Mouse (Mus musculus): ENCODE results near the gene Osgin1. TPM values are rescaled to one million over a fixed set of nuclear protein-coding genes. Genes with fewer than 3 reads are reported as not detected.
A peak's percentile ranks its signal among the peaks of the same experiment; 100 is the strongest.

Osgin1 gene
- total RNA-seq, 2 experiments from 2014 or later = 0.25 to 4.1 TPM

- ATAC-seq (replicated peaks; ENCODE audit: poor library complexity) = peak; percentile 64
Measured at GRCm38 (mm10) chr8:119423631-119424141, 10.2 kb upstream of the Osgin1 start.

- no peak for ATAC-seq (replicated peaks; ENCODE audit: poor library complexity)
Measured at GRCm38 (mm10) chr8:119424199-119424733, 9.7 kb upstream of the Osgin1 start.

DNA sequence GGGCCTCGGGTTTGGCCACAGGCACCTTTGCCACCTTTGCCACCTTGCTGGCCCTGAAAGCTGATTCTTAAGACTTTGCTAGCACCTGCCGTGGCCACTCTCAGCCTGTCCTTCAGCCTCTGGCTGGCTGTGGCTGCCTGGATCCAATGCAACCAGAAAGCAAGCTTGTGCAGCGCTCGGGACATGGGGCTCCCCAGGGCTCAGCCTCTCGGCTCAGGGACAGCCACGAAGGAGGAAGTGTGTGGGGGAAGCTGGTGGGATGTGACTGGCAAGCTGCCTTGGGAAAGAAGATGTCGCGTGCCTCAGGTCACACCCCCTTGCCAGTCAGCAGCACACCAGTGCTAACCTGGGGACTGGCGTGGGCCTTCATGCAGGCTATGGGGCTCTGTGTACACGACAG, 9.2 kb upstream of the Osgin1 start:
- ATAC-seq (replicated peaks; ENCODE audit: poor library complexity) = peak; percentile 53

- ATAC-seq (replicated peaks; ENCODE audit: poor library complexity) = peak; percentile 49
Measured at GRCm38 (mm10) chr8:119425533-119425932, 8.4 kb upstream of the Osgin1 start.

DNA sequence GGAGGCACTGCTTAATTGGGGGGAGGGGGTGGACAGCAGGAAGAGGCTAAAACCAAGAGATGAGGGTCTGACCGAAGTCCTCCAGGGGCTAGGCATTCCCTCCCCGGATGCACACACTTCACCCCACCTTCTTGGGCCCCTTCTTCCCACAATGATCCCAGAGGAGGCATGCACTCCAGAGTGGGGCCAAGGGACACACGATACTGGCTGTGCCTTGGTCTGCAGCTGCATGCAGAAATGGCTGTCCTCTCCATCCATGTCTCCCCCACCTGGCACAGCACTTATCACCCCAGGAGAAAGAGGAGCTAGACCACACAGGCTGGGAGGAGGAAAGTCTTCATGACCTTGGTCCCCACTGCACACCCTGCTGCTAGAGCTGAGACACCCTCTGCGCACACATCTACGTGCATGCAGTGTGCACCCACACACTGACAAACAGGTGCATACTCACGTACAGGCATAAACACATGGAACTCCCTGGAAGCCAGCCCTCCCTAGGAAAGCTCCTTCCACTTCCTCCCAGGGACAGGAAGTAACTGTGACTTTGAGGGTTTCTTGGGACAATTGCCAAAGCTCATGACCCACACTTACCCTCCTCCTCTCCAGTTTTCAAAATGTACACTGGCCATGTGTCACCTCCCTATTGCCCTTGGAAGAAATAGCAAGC, 7.7 kb upstream of the Osgin1 start:
- no peak for ATAC-seq (replicated peaks; ENCODE audit: poor library complexity)

- no peak for ATAC-seq (replicated peaks; ENCODE audit: poor library complexity)
Measured at GRCm38 (mm10) chr8:119427634-119428349, 6.1 kb upstream of the Osgin1 start.

GRCm38 (mm10) chr8:119428350-119428740, 5.6 kb upstream of the Osgin1 start:
- ATAC-seq (replicated peaks; ENCODE audit: poor library complexity) = no peak

GRCm38 (mm10) chr8:119428766-119429327, 5.1 kb upstream of the Osgin1 start:
- no peak for ATAC-seq (replicated peaks; ENCODE audit: poor library complexity)

DNA sequence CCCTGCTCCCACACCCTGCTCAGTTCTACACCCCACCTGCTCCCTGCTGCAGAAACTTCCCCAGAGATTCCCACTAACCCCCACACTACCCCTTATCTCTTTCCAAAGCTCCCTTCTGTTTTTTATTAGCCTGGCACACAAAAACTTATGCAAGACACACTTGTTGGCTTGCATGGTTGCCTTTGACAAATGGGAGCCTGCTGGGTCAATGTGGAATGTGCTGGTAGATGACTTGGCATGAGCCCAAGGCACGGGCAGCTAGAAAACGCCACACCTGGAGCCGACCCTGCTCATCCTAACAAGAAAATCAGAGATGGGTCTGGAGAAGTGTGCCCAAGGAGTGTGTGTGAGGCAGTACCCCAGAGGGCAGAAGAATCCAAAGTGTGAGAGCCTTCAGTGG, 4.4 kb upstream of the Osgin1 start:
- ATAC-seq (replicated peaks; ENCODE audit: poor library complexity) = no peak

GRCm38 (mm10) chr8:119430250-119430649, 3.7 kb upstream of the Osgin1 start:
- no peak for ATAC-seq (replicated peaks; ENCODE audit: poor library complexity)

- ATAC-seq (replicated peaks; ENCODE audit: poor library complexity) = no peak
Measured at GRCm38 (mm10) chr8:119430690-119431089, 3.2 kb upstream of the Osgin1 start.

GRCm38 (mm10) chr8:119432372-119432771, 1.6 kb upstream of the Osgin1 start:
- no peak for ATAC-seq (replicated peaks; ENCODE audit: poor library complexity)

DNA sequence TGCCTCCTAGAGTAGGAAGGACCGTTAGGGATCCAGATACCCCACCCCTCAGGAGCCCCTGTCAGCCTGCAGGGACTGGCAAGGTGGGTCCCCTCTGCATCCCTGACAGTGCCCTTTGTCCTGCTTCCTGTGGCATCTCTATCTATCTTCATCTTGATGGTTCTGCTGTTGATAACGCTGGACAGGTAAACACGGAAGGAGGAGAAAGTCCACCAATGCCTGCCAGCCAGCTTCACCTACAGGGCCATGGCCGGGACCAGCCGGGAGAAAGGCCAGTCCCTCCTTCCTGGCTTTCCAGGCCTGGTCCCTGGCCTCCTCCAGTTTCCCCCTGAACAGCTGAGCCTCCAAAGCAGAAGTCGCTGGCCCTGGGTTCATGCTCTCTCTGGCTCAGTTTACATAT, 645 bp downstream of the Osgin1 start:
- no peak for ATAC-seq (replicated peaks; ENCODE audit: poor library complexity)

GRCm38 (mm10) chr8:119435527-119435926, 1.6 kb downstream of the Osgin1 start:
- ATAC-seq (replicated peaks; ENCODE audit: poor library complexity) = no peak

DNA sequence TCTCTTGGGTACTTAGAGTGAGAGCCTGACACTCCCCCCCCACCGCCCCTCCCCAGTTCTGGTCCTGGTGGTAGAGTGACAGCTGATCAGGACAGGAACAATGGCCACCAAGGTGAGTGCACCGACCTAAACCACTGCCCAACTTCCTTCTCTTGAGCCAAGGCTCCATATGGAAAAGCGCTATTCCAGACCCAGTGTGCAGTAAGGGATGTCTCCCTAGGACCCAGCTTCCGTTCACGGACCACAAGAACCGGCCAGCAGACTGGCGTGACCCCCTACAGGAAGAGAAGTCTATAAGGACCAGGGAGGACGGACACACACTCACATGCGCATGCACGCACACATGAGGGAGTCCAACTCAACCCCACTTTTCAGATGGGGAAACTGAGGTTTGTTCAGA, 2.4 kb downstream of the Osgin1 start:
- no peak for ATAC-seq (replicated peaks; ENCODE audit: poor library complexity)

DNA sequence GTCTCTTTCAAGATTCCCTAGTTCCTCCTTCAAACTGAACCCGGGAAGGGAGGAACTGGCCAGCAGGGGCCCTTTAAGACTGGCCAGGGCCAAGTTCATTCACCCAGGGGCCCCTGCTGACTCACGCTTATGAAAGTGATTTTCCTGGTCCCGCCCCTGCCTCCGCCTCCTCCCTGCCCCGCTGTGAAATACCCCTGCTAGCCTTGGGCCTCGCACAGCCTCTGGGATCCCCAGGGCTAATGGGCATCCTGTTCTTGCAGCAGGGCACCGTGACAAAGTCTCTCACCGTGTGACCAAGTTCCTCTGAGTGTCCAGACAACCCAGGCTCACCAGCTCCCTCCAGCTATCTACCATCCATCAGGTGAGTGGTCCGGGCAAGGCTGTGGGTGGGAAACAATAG, 3.0 kb downstream of the Osgin1 start:
- peak; percentile 81 for ATAC-seq (replicated peaks; ENCODE audit: poor library complexity)

DNA sequence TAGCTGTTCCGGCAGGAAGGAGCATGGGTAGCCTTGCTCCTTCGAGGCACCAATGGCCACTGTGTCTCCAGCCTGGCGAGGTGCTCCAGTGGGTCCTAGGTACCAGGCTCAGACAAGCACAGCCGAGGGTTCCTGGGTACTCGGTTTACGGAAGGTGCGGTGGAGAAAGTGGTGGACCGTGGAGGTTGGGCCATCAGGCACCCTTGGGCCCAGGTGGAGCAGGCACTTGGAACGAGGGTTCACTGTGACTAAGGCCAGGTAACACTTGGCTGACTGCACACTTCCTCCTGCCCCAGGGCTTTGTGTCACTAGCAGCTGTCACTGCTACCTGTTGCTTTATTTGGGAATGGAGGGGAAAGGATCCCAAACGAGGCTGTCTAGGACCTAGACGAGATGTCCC, 3.6 kb downstream of the Osgin1 start:
- no peak for ATAC-seq (replicated peaks; ENCODE audit: poor library complexity)

GRCm38 (mm10) chr8:119438876-119439275, 5.0 kb downstream of the Osgin1 start:
- no peak for ATAC-seq (replicated peaks; ENCODE audit: poor library complexity)

DNA sequence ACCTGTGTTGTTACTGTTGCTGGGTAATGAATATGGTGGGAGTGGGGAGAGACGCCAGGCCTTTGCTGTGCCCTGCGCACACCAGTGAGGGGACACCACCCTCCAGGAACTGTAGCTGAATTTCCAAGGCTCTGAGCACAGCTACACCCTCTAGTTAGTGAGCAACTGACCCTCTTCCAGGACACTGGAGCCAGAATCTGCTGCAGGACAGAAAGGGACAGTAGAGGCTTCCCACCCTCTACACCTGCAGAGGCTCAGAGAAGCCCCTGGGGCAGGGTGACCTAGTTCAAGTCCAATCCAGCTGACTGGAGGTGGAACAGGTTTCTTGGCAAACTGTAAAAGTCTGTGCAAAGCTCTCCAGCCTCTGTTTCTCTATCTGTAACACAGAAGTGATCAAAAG, 5.5 kb downstream of the Osgin1 start:
- ATAC-seq (replicated peaks; ENCODE audit: poor library complexity) = no peak

- no peak for ATAC-seq (replicated peaks; ENCODE audit: poor library complexity)
Measured at GRCm38 (mm10) chr8:119439893-119440249, 5.9 kb downstream of the Osgin1 start.

DNA sequence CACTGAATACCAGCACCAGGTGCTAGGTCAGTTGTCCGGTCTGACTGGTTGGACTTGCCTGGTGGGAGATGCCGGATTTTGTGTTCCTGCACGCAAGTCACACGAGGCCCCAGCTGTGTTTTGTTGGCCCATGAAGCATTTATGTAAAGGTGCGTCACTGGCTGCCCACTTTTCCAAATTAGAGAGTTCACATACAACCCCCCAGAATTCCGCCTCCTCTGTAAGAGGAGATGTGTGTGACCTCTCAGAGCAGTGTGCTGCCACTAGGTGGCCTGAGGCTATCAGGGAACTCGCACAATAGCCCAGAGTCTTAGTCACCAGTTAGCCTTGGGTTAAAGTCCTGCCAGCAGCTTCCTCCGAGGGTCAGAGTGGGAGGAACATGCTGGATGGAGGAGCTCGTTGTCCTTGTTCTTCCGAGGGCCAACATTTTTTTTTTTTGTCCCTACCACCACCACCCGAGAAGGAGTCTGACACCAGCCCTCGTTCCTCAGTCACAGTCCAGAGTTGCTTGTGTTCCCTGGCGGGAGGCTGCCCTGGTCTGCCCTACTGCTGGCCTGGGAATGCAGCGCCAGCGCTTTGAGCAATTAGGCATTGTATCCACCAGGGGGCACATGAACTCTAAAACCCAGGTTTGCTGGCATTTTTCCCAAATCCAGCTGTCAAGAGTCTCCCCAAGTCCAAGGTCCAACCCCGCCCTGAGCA, 6.5 kb downstream of the Osgin1 start:
- ATAC-seq (replicated peaks; ENCODE audit: poor library complexity) = peak; percentile 48

Measured in megakaryocyte progenitor cell, adult 5-6 weeks (primary cell).